Mouse (Mus musculus) hindbrain, postnatal 0 days (tissue): Measurements from ENCODE around the gene Fnbp1. TPM values are rescaled to one million over a fixed set of nuclear protein-coding genes. Genes with fewer than 3 reads are reported as not detected.

Experiments
- ATAC-seq: fragments of 200-750 bp; cut with Nextera tagmentation; 2 replicates; pipeline ENCODE4 v1.8.0; 2017; ENCODE audit warnings: mild to moderate bottlenecking, moderate TSS enrichment, moderate library complexity
- DNase-seq: peaks from one replicate; pipeline ENCODE4 v3.0.0-alpha.2; 2015; ENCODE audit warnings: low spot score
- H3K27ac ChIP-seq: fragments of 300-500 bp; sonication (generic); 2 replicates; pipeline ENCODE4 v1.5.1; 2014; ENCODE audit warnings: mild to moderate bottlenecking
- H3K27me3 ChIP-seq: fragments of 300-500 bp; sonication (generic); 2 replicates; pipeline ENCODE4 v1.6.1; 2014; ENCODE audit warnings: low read length, mixed read lengths; ENCODE audit not compliant: insufficient read depth
- H3K36me3 ChIP-seq: fragments of 300-500 bp; sonication (generic); 2 replicates; pipeline ENCODE4 v1.6.1; 2014; ENCODE audit warnings: low read length, mixed read lengths; ENCODE audit not compliant: insufficient read depth
- H3K4me1 ChIP-seq: fragments of 300-500 bp; sonication (generic); 2 replicates; pipeline ENCODE4 v1.6.1; 2014; ENCODE audit warnings: antibody characterized with exemption, low read length, mixed read lengths; ENCODE audit not compliant: insufficient read depth
- H3K4me2 ChIP-seq: fragments of 300-500 bp; sonication (generic); 2 replicates; pipeline ENCODE4 v1.6.1; 2014; ENCODE audit warnings: low read depth, mild to moderate bottlenecking, low read length, moderate library complexity, mixed read lengths
- H3K4me3 ChIP-seq: fragments of 300-500 bp; sonication (generic); 2 replicates; pipeline ENCODE4 v1.5.1; 2014; ENCODE audit warnings: low read length
- H3K9ac ChIP-seq: fragments of 300-500 bp; sonication (generic); replicated peaks from 2 replicates; pipeline ENCODE4 v1.6.1; 2014; ENCODE audit warnings: mild to moderate bottlenecking, low read length, moderate library complexity, mixed read lengths
- H3K9me3 ChIP-seq: fragments of 300-500 bp; sonication (generic); 2 replicates; pipeline ENCODE4 v1.6.1; 2016; ENCODE audit warnings: low read length, mixed read lengths
- CTCF ChIP-seq: IDR thresholded peaks from 2 replicates; pipeline ENCODE4 v1.5.1; 2016; ENCODE audit warnings: antibody characterized with exemption, control low read depth, low read depth
- WGBS: fragments of 180-500 bp; shearing (Covaris S2); extraction: QIAGEN DNeasy Blood & Tissue Kit; methylation state at CpG from one replicate; pipeline ENCODE4 v1.1.7; 2014; 5-methylcytosine and 5-hydroxymethylcytosine counted together
- polyA plus RNA-seq: library from polyadenylated mRNA; unstranded; fragments of >200 nt; fragmentation: Nextera tagmentation; extraction: Ambion mirVana; gene quantifications from 2 replicates; pipeline ENCODE4 v1.2.1, GENCODE M21; 2015
- total RNA-seq: library from RNA; depleted of rRNA; stranded (reverse); fragments of >200 nt; gene quantifications from 2 replicates; pipeline ENCODE4 v1.2.3, GENCODE M21; 2014

Fnbp1 gene
- total and polyA plus RNA-seq, 2 experiments from 2014 or later = 24.1 to 32.1 TPM

GRCm38 (mm10) chr2:31031972-31032371 lies 109.8 kb downstream of the Fnbp1 start:
- Histone ChIP-seq H3K4me1 (no peaks in the 10 kb centered on the region), H3K4me2 (no peak overlapping the region), H3K27me3 (no peaks in the 10 kb centered on the region), H3K4me3 (no peak overlapping the region), H3K27ac (no peak overlapping the region), H3K9ac (no peak overlapping the region), H3K36me3 (peaks cover 68% of the 10 kb centered on the region), H3K9me3 (no peaks in the 10 kb centered on the region)
- DNase-seq = no peak
- 90% methylated on average over 7 of the region's 7 CpGs for WGBS
- TF ChIP-seq CTCF = no peak
- no peak for ATAC-seq

GRCm38 (mm10) chr2:31026642-31027041 lies 115.2 kb downstream of the Fnbp1 start:
- H3K9me3 ChIP-seq = no peaks in the 10 kb centered on the region
- ATAC-seq = no peak
- H3K27ac ChIP-seq = no peak overlapping the region
- H3K4me2 ChIP-seq = no peak overlapping the region
- DNase-seq = no peak
- TF ChIP-seq CTCF = no peak
- H3K27me3 ChIP-seq = no peaks in the 10 kb centered on the region
- H3K9ac ChIP-seq = no peak overlapping the region
- H3K36me3 ChIP-seq = peaks cover 36% of the 10 kb centered on the region; the same call in 1 of the 2 replicates
- H3K4me1 ChIP-seq = no peaks in the 10 kb centered on the region
- WGBS = 70% methylated on average over 8 of the region's 8 CpGs
- no peak overlapping the region for H3K4me3 ChIP-seq

GRCm38 (mm10) chr2:31025458-31025857 lies 116.3 kb downstream of the Fnbp1 start:
- Histone ChIP-seq H3K4me1 (no peaks in the 10 kb centered on the region), H3K9ac (no peak overlapping the region), H3K36me3 (peaks cover 37% of the 10 kb centered on the region; the same call in 1 of the 2 replicates), H3K27ac (no peak overlapping the region), H3K9me3 (no peaks in the 10 kb centered on the region), H3K27me3 (no peaks in the 10 kb centered on the region), H3K4me2 (no peak overlapping the region), H3K4me3 (no peak overlapping the region)
- DNase-seq = no peak
- TF ChIP-seq CTCF = no peak
- WGBS = 90% methylated on average over 3 of the region's 3 CpGs
- ATAC-seq = no peak

GRCm38 (mm10) chr2:31024618-31025370 lies 117.0 kb downstream of the Fnbp1 start:
- Histone ChIP-seq H3K36me3 (peaks cover 39% of the 10 kb centered on the region), H3K4me2 (no peak overlapping the region), H3K4me1 (no peaks in the 10 kb centered on the region), H3K27me3 (no peaks in the 10 kb centered on the region), H3K9ac (no peak overlapping the region), H3K4me3 (no peak overlapping the region), H3K27ac (0 out of 2 replicates have a peak overlapping the region, but pooled peaks have one; percentile 11), H3K9me3 (no peaks in the 10 kb centered on the region)
- ATAC-seq (peak; percentile 72), DNase-seq (peak; percentile 77)
- peak; percentile 95 for TF ChIP-seq CTCF
- WGBS = 27% methylated on average over 5 of the region's 5 CpGs

- H3K4me3 ChIP-seq = no peak overlapping the region
- H3K4me1 ChIP-seq = no peaks in the 10 kb centered on the region
- no peak overlapping the region for H3K9ac ChIP-seq
- no peak overlapping the region for H3K4me2 ChIP-seq
- no peak overlapping the region for H3K27ac ChIP-seq
- no peaks in the 10 kb centered on the region for H3K27me3 ChIP-seq
- DNase-seq (no peak), ATAC-seq (no peak)
- no peak for TF ChIP-seq CTCF
- peaks cover 42% of the 10 kb centered on the region for H3K36me3 ChIP-seq
- 75% methylated on average over 5 of the region's 5 CpGs for WGBS
- H3K9me3 ChIP-seq = no peaks in the 10 kb centered on the region
Measured at GRCm38 (mm10) chr2:31023940-31024339, 117.9 kb downstream of the Fnbp1 start.

GRCm38 (mm10) chr2:31020202-31020601 lies 121.6 kb downstream of the Fnbp1 start:
- H3K4me3 ChIP-seq = no peak overlapping the region
- ATAC-seq (no peak), DNase-seq (no peak)
- H3K9me3 ChIP-seq = no peaks in the 10 kb centered on the region
- H3K27ac ChIP-seq = no peak overlapping the region
- TF ChIP-seq CTCF = no peak
- peaks cover 40% of the 10 kb centered on the region for H3K36me3 ChIP-seq
- H3K9ac ChIP-seq = no peak overlapping the region
- no peaks in the 10 kb centered on the region for H3K4me1 ChIP-seq
- no peak overlapping the region for H3K4me2 ChIP-seq
- no peaks in the 10 kb centered on the region for H3K27me3 ChIP-seq
- whole genome bisulfite sequencing = 94% methylated on average over 2 of the region's 2 CpGs

GRCm38 (mm10) chr2:31019011-31019410 lies 122.8 kb downstream of the Fnbp1 start:
- no peaks in the 10 kb centered on the region for H3K27me3 ChIP-seq
- H3K4me1 ChIP-seq = no peaks in the 10 kb centered on the region
- 86% methylated on average over 8 of the region's 8 CpGs for WGBS
- peaks cover 40% of the 10 kb centered on the region for H3K36me3 ChIP-seq
- no peak overlapping the region for H3K4me3 ChIP-seq
- H3K9ac ChIP-seq = no peak overlapping the region
- ATAC-seq (0 out of 2 replicates have a peak, but pooled peaks have one; percentile 27), DNase-seq (no peak)
- H3K4me2 ChIP-seq = no peak overlapping the region
- TF ChIP-seq CTCF = no peak
- H3K9me3 ChIP-seq = no peaks in the 10 kb centered on the region
- no peak overlapping the region for H3K27ac ChIP-seq
